ENCODE assay signal across 10 mouse cellular contexts in genomic region chr17:25117263-25117662, GRCm38 (mm10). TPM values are rescaled to one million over a fixed set of nuclear protein-coding genes. Genes with fewer than 3 reads are reported as not detected.
DNase-seq lines count a peak whose midpoint lies in the region; ATAC-seq lines count a peak whose summit lies in the region.
"Had no signal": no experiment of that assay in that cellular context is flagged by ENCODE, and none has a peak within 500 bp of the region (broad histone marks: within the 10 kb centered on the region; RNA-seq: fewer than 3 reads in every experiment).

No protein-coding gene starts in this region.

- no peaks in the 10 kb centered on the region for H3K9me3 ChIP-seq in forebrain, embryonic 13.5 days (replicated peaks)
- H3K9me3 ChIP-seq in forebrain, embryonic 11.5 days (ENCODE audit: control insufficient read depth, low read length), result no peaks in the 10 kb centered on the region
- no peaks in the 10 kb centered on the region for H3K9me3 ChIP-seq in forebrain, embryonic 16.5 days (ENCODE audit: control insufficient read depth, low read length)

- H3K9ac ChIP-seq in forebrain, embryonic 13.5 days, result no peak overlapping the region
- H3K9ac ChIP-seq in forebrain, embryonic 11.5 days (ENCODE audit: low read length), result no peak overlapping the region
- no peak overlapping the region for H3K9ac ChIP-seq in forebrain, embryonic 16.5 days (replicated peaks; ENCODE audit: low read depth, low read length)

- peaks cover 15% of the 10 kb centered on the region for H3K36me3 ChIP-seq in forebrain, embryonic 13.5 days (ENCODE audit: poor library complexity, severe bottlenecking)
- H3K36me3 ChIP-seq in forebrain, embryonic 11.5 days (ENCODE audit: control insufficient read depth, insufficient read depth, low read length), result no peaks in the 10 kb centered on the region
- H3K36me3 ChIP-seq in forebrain, embryonic 16.5 days (ENCODE audit: control insufficient read depth, insufficient read depth), result no peaks in the 10 kb centered on the region

- H3K4me3 ChIP-seq in forebrain, embryonic 13.5 days, result no peak overlapping the region
- no peak overlapping the region for H3K4me3 ChIP-seq in forebrain, embryonic 11.5 days (ENCODE audit: low read depth, low read length)
- H3K4me3 ChIP-seq in forebrain, embryonic 16.5 days (replicated peaks; ENCODE audit: low read length), result no peak overlapping the region

- no peak for DNase-seq in forebrain, embryonic 11.5 days (ENCODE audit: low spot score)
- peak; percentile 55 for DNase-seq in retina, embryonic 14.5 days (ENCODE audit: low spot score)
- no peak for DNase-seq in retina, postnatal 1 day
- DNase-seq in c-Kit-positive CD71-positive TER-119-positive erythroid progenitor cells, embryonic 14.5 days (ENCODE audit: low spot score), result peak; percentile 46
- DNase-seq in thymus, postnatal 25 days, result peak; percentile 33
- DNase-seq in layer of hippocampus, adult 11-12 months (ENCODE audit: low spot score), result no peak
- DNase-seq: kidney, adult 8-10 months had no signal

- peaks cover 7% of the 10 kb centered on the region for H3K27me3 ChIP-seq in forebrain, embryonic 13.5 days
- H3K27me3 ChIP-seq in forebrain, embryonic 11.5 days (ENCODE audit: control insufficient read depth, insufficient read depth, low read length), result no peaks in the 10 kb centered on the region
- H3K27me3 ChIP-seq in forebrain, embryonic 16.5 days (replicated peaks; ENCODE audit: control insufficient read depth, insufficient read depth, low read length), result no peaks in the 10 kb centered on the region

- WGBS in forebrain, embryonic 13.5 days, result 34% methylated on average over 4 of the region's 4 CpGs
- WGBS in forebrain, embryonic 11.5 days, result 33% methylated on average over 4 of the region's 4 CpGs
- 39% methylated on average over 4 of the region's 4 CpGs for WGBS in forebrain, embryonic 16.5 days

- no peak overlapping the region for H3K27ac ChIP-seq in forebrain, embryonic 13.5 days
- H3K27ac ChIP-seq in forebrain, embryonic 11.5 days (ENCODE audit: low read depth, low read length), result no peak overlapping the region
- H3K27ac ChIP-seq in forebrain, embryonic 16.5 days (ENCODE audit: low read length), result no peak overlapping the region
- H3K27ac ChIP-seq: macrophage had no signal

- H3K4me2 ChIP-seq in forebrain, embryonic 13.5 days, result peak overlapping the region; percentile 7; the same call in 1 of the 2 replicates
- H3K4me2 ChIP-seq in forebrain, embryonic 11.5 days (ENCODE audit: low read depth, low read length, severe bottlenecking), result no peak overlapping the region
- no peak overlapping the region for H3K4me2 ChIP-seq in forebrain, embryonic 16.5 days (ENCODE audit: low read length)

- peaks cover 14% of the 10 kb centered on the region for H3K4me1 ChIP-seq in forebrain, embryonic 13.5 days
- H3K4me1 ChIP-seq in forebrain, embryonic 11.5 days (replicated peaks; ENCODE audit: control insufficient read depth, insufficient read depth, low read length), result peaks cover 2% of the 10 kb centered on the region; the same call in 1 of the 2 replicates
- peaks cover 19% of the 10 kb centered on the region for H3K4me1 ChIP-seq in forebrain, embryonic 16.5 days (replicated peaks; ENCODE audit: control insufficient read depth, insufficient read depth, low read length)

- ATAC-seq in forebrain, embryonic 13.5 days, result no peak
- no peak for ATAC-seq in forebrain, embryonic 11.5 days (replicated peaks; ENCODE audit: low FRiP score)
- ATAC-seq in forebrain, embryonic 16.5 days, result no peak

RNA-seq across cellular contexts. Expression of gene Telo2, which starts 1.5 kb away (rescaled TPM):
- polyA plus RNA-seq in forebrain, embryonic 13.5 days (2015; fragmentation: Nextera tagmentation; extraction: Ambion mirVana), result 41.2 and 45.3 TPM in 2 replicates
- polyA plus RNA-seq in forebrain, embryonic 11.5 days (2014; fragmentation: Nextera tagmentation; extraction: Ambion mirVana), result 41.2 and 45.4 TPM in 2 replicates
- 47.0 and 62.9 TPM in 2 replicates for polyA plus RNA-seq in forebrain, embryonic 16.5 days (2015; fragmentation: Nextera tagmentation; extraction: Ambion mirVana)

RNA-seq across cellular contexts. Expression of gene Ptx4, which starts 3.3 kb away (rescaled TPM):
- not detected in 2 replicates for polyA plus RNA-seq in forebrain, embryonic 13.5 days (2015; fragmentation: Nextera tagmentation; extraction: Ambion mirVana)
- polyA plus RNA-seq in forebrain, embryonic 11.5 days (2014; fragmentation: Nextera tagmentation; extraction: Ambion mirVana), result 0.12 TPM in 1 of 2 replicates, not detected in the other
- not detected in 2 replicates for polyA plus RNA-seq in forebrain, embryonic 16.5 days (2015; fragmentation: Nextera tagmentation; extraction: Ambion mirVana)
- polyA plus RNA-seq: macrophage had no signal

RNA-seq across cellular contexts. Expression of gene Clcn7, which starts 15.9 kb away (rescaled TPM):
- 23.6 and 29.6 TPM in 2 replicates for polyA plus RNA-seq in forebrain, embryonic 13.5 days (2015; fragmentation: Nextera tagmentation; extraction: Ambion mirVana)
- 24.2 and 25.4 TPM in 2 replicates for polyA plus RNA-seq in forebrain, embryonic 11.5 days (2014; fragmentation: Nextera tagmentation; extraction: Ambion mirVana)
- polyA plus RNA-seq in forebrain, embryonic 16.5 days (2015; fragmentation: Nextera tagmentation; extraction: Ambion mirVana), result 30.2 and 34.3 TPM in 2 replicates

RNA-seq across cellular contexts. Expression of gene Tmem204, which starts 33.9 kb away (rescaled TPM):
- 7.7 and 10.1 TPM in 2 replicates for polyA plus RNA-seq in forebrain, embryonic 13.5 days (2015; fragmentation: Nextera tagmentation; extraction: Ambion mirVana)
- polyA plus RNA-seq in forebrain, embryonic 11.5 days (2014; fragmentation: Nextera tagmentation; extraction: Ambion mirVana), result 9.8 and 13.2 TPM in 2 replicates
- polyA plus RNA-seq in forebrain, embryonic 16.5 days (2015; fragmentation: Nextera tagmentation; extraction: Ambion mirVana), result 12.0 and 12.5 TPM in 2 replicates
- polyA plus RNA-seq: macrophage had no signal

RNA-seq across cellular contexts. Expression of gene Ccdc154, which starts 45.0 kb away (rescaled TPM):
- polyA plus RNA-seq in forebrain, embryonic 13.5 days (2015; fragmentation: Nextera tagmentation; extraction: Ambion mirVana), result not detected in 2 replicates
- 0.08 TPM in 1 of 2 replicates, not detected in the other for polyA plus RNA-seq in forebrain, embryonic 11.5 days (2014; fragmentation: Nextera tagmentation; extraction: Ambion mirVana)
- not detected in 2 replicates for polyA plus RNA-seq in forebrain, embryonic 16.5 days (2015; fragmentation: Nextera tagmentation; extraction: Ambion mirVana)
- polyA plus RNA-seq: macrophage had no signal

Comparison
In these comparisons a context has a peak if more than half of its experiments do, and no peak if none do; other contexts are left out.
1. DNase-seq: peak in retina, embryonic 14.5 days (single experiment), c-Kit-positive CD71-positive TER-119-positive erythroid progenitor cells, embryonic 14.5 days (single experiment) and thymus, postnatal 25 days (single experiment); none in forebrain, embryonic 11.5 days (single experiment), retina, postnatal 1 day (single experiment) and layer of hippocampus, adult 11-12 months (single experiment).